Mouse (Mus musculus) C2C12 (cell line): ENCODE data around the gene Ranbp2. TPM values are rescaled to one million over a fixed set of nuclear protein-coding genes. Genes with fewer than 3 reads are reported as not detected.
A peak's percentile ranks its signal among the peaks of the same experiment; 100 is the strongest.

Experiments used
- H3K27me3 ChIP-seq: one replicate; pipeline ENCODE4 v1.6.1; 2011; ENCODE audit not compliant: control insufficient read depth, insufficient read depth, insufficient read length
- H3K36me3 ChIP-seq: one replicate; pipeline ENCODE4 v1.6.1; 2011; ENCODE audit not compliant: control insufficient read depth, insufficient read depth
- H3K4me3 ChIP-seq: one replicate; pipeline ENCODE4 v1.5.1; 2011; ENCODE audit warnings: mild to moderate bottlenecking, control low read depth; ENCODE audit not compliant: poor library complexity, insufficient read depth, severe bottlenecking
- H3K79me2 ChIP-seq: one replicate; pipeline ENCODE4 v1.6.1; 2011; ENCODE audit not compliant: control insufficient read depth, insufficient read depth
- H3K79me3 ChIP-seq: one replicate; pipeline ENCODE4 v1.6.1; 2011; ENCODE audit warnings: low read depth, control low read depth
- H3ac ChIP-seq: one replicate; pipeline ENCODE3; 2011; ENCODE audit warnings: low read depth; ENCODE audit not compliant: control insufficient read depth, insufficient read length
- CEBPB ChIP-seq: IDR thresholded peaks from one replicate; pipeline ENCODE4 v1.6.1; 2011; ENCODE audit warnings: low read depth, mild to moderate bottlenecking, control low read depth, moderate library complexity
- CTCF ChIP-seq: IDR thresholded peaks from one replicate; pipeline ENCODE4 v1.5.1; 2011; ENCODE audit not compliant: control insufficient read depth, insufficient read depth, insufficient read length
- FOSL1 ChIP-seq: IDR thresholded peaks from one replicate; pipeline ENCODE4 v1.8.0; 2011; ENCODE audit warnings: mild to moderate bottlenecking, low read length; ENCODE audit not compliant: poor library complexity, insufficient read depth, severe bottlenecking
- MAX ChIP-seq: IDR thresholded peaks from one replicate; pipeline ENCODE4 v1.6.1; 2011; ENCODE audit warnings: mild to moderate bottlenecking, control low read depth
- MYOD1 ChIP-seq: IDR thresholded peaks from one replicate; pipeline ENCODE4 v1.6.1; 2011; ENCODE audit warnings: low read depth; ENCODE audit not compliant: control insufficient read depth, insufficient read length
- MYOG ChIP-seq: IDR thresholded peaks from one replicate; pipeline ENCODE4 v1.6.1; 2011; ENCODE audit not compliant: control insufficient read depth, insufficient read length; ENCODE audit errors: extremely low read depth
- USF1 ChIP-seq: IDR thresholded peaks from one replicate; pipeline ENCODE4 v1.6.1; 2011; ENCODE audit warnings: low read depth, mild to moderate bottlenecking, control low read depth, moderate library complexity
- polyA plus RNA-seq: library from polyadenylated mRNA; unstranded; fragments of >200 nt; fragmentation: generic; extraction: Trizol; gene quantifications from one replicate; pipeline ENCODE4 v1.2.1, GENCODE M21; 2012; ENCODE audit warnings: missing spikeins

Gene Ranbp2
- polyA plus RNA-seq, 1 experiment, result 8.4 TPM

- no peak overlapping the region for H3ac ChIP-seq
- H3K36me3 ChIP-seq, result peaks cover 91% of the 10 kb centered on the region
- no peaks in the 10 kb centered on the region for H3K79me3 ChIP-seq
- no peak for TF ChIP-seq MAX
- no peak for TF ChIP-seq MYOG
- H3K4me3 ChIP-seq, result no peak overlapping the region
- H3K79me2 ChIP-seq, result peaks cover 8% of the 10 kb centered on the region
- no peaks in the 10 kb centered on the region for H3K27me3 ChIP-seq
These were observed 34.4 kb upstream of the Ranbp2 start for GRCm38 (mm10) chr10:58412331-58412730.

- no peak overlapping the region for H3K4me3 ChIP-seq
- H3K36me3 ChIP-seq, result peaks cover 91% of the 10 kb centered on the region
- no peak for TF ChIP-seq USF1
- no peak for TF ChIP-seq MAX
- no peak for TF ChIP-seq CTCF
- no peak for TF ChIP-seq MYOG
- no peak for TF ChIP-seq CEBPB
- TF ChIP-seq FOSL1, result no peak
- TF ChIP-seq MYOD1, result no peak
These were observed 33.9 kb upstream of the Ranbp2 start for GRCm38 (mm10) chr10:58412852-58413251.

GRCm38 (mm10) chr10:58416702-58417101 lies 30.0 kb upstream of the Ranbp2 start:
- Histone ChIP-seq H3K79me2 (no peaks in the 10 kb centered on the region), H3ac (no peak overlapping the region), H3K27me3 (no peaks in the 10 kb centered on the region), H3K79me3 (no peaks in the 10 kb centered on the region), H3K36me3 (peaks cover 82% of the 10 kb centered on the region), H3K4me3 (no peak overlapping the region)
- no peak for TF ChIP-seq FOSL1
- no peak for TF ChIP-seq USF1
- no peak for TF ChIP-seq MYOD1
- no peak for TF ChIP-seq MAX
- TF ChIP-seq CTCF, result no peak
- no peak for TF ChIP-seq MYOG
- TF ChIP-seq CEBPB, result no peak

More at GRCm38 (mm10) chr10:58412852-58413251, 33.9 kb upstream of the Ranbp2 start:
- H3K79me2 ChIP-seq, result peaks cover 5% of the 10 kb centered on the region
- no peaks in the 10 kb centered on the region for H3K27me3 ChIP-seq
- H3K79me3 ChIP-seq, result no peaks in the 10 kb centered on the region
- H3ac ChIP-seq, result no peak overlapping the region

- Histone ChIP-seq H3K4me3 (no peak overlapping the region), H3K27me3 (no peaks in the 10 kb centered on the region), H3K79me2 (no peaks in the 10 kb centered on the region), H3K79me3 (no peaks in the 10 kb centered on the region), H3K36me3 (peaks cover 82% of the 10 kb centered on the region), H3ac (no peak overlapping the region)
- TF ChIP-seq MYOD1 (no peak), CEBPB (no peak), FOSL1 (no peak), USF1 (no peak), CTCF (no peak), MYOG (no peak), MAX (no peak)
These were observed 28.3 kb upstream of the Ranbp2 start for GRCm38 (mm10) chr10:58418290-58418971.

GRCm38 (mm10) chr10:58427930-58428329 lies 18.8 kb upstream of the Ranbp2 start:
- no peaks in the 10 kb centered on the region for H3K79me3 ChIP-seq
- no peak overlapping the region for H3ac ChIP-seq
- no peak for TF ChIP-seq MAX
- no peak for TF ChIP-seq MYOD1
- no peak for TF ChIP-seq USF1
- TF ChIP-seq CEBPB, result no peak
- no peak for TF ChIP-seq CTCF
- TF ChIP-seq MYOG, result no peak
- H3K27me3 ChIP-seq, result no peaks in the 10 kb centered on the region
- H3K36me3 ChIP-seq, result peaks cover 29% of the 10 kb centered on the region
- H3K4me3 ChIP-seq, result no peak overlapping the region
- H3K79me2 ChIP-seq, result no peaks in the 10 kb centered on the region

GRCm38 (mm10) chr10:58445850-58446249 lies 870 bp upstream of the Ranbp2 start:
- no peak for TF ChIP-seq MYOD1
- no peak for TF ChIP-seq USF1
- no peak for TF ChIP-seq MAX
- TF ChIP-seq CEBPB, result no peak
- TF ChIP-seq MYOG, result no peak
- no peak for TF ChIP-seq FOSL1
- no peak for TF ChIP-seq CTCF
- Histone ChIP-seq H3K27me3 (no peaks in the 10 kb centered on the region), H3ac (peak overlapping the region; percentile 75), H3K79me2 (peaks cover 43% of the 10 kb centered on the region), H3K36me3 (peaks cover 6% of the 10 kb centered on the region), H3K79me3 (peaks cover 41% of the 10 kb centered on the region), H3K4me3 (peak overlapping the region; percentile 92)
